Mouse (Mus musculus) G1E-ER4 (cell line): ENCODE measurements around the gene Cngb1. TPM values are rescaled to one million over a fixed set of nuclear protein-coding genes. Genes with fewer than 3 reads are reported as not detected.

Experiments
- GATA1 ChIP-seq: IDR thresholded peaks from one replicate; pipeline ENCODE4 v1.8.0; 2012; ENCODE audit warnings: low read length, inconsistent platforms
- polyA plus RNA-seq: library from polyadenylated mRNA; stranded (reverse); fragments of >175 nt; gene quantifications from 2 replicates; pipeline ENCODE4 v1.2.3, GENCODE M21; 2012

The Cngb1 gene
- polyA plus RNA-seq, 1 experiment = not detected

- TF ChIP-seq GATA1 = no peak
Measured at GRCm38 (mm10) chr8:95242099-95242825, 64.1 kb downstream of the Cngb1 start.

- no peak for TF ChIP-seq GATA1
Measured at GRCm38 (mm10) chr8:95235683-95236082, 70.7 kb downstream of the Cngb1 start.

GRCm38 (mm10) chr8:95227151-95227468 is 79.3 kb downstream of the Cngb1 start:
- no peak for TF ChIP-seq GATA1

- TF ChIP-seq GATA1 = no peak
Measured at GRCm38 (mm10) chr8:95226251-95227150, 79.9 kb downstream of the Cngb1 start.

GRCm38 (mm10) chr8:95223969-95224368 is 82.4 kb downstream of the Cngb1 start:
- no peak for TF ChIP-seq GATA1

GRCm38 (mm10) chr8:95221045-95221444 is 85.3 kb downstream of the Cngb1 start:
- TF ChIP-seq GATA1 = no peak

- TF ChIP-seq GATA1 = no peak
Measured at GRCm38 (mm10) chr8:95220571-95220998, 85.8 kb downstream of the Cngb1 start.

- TF ChIP-seq GATA1 = no peak
Measured at GRCm38 (mm10) chr8:95219623-95220022, 86.8 kb downstream of the Cngb1 start.

GRCm38 (mm10) chr8:95215709-95216360 is 90.5 kb downstream of the Cngb1 start:
- no peak for TF ChIP-seq GATA1

- TF ChIP-seq GATA1 = no peak
Measured at GRCm38 (mm10) chr8:95209924-95210323, 96.5 kb downstream of the Cngb1 start.

GRCm38 (mm10) chr8:95205946-95206345 is 100.4 kb downstream of the Cngb1 start:
- no peak for TF ChIP-seq GATA1

GRCm38 (mm10) chr8:95204039-95204380 is 102.4 kb downstream of the Cngb1 start:
- TF ChIP-seq GATA1 = no peak

- no peak for TF ChIP-seq GATA1
Measured at GRCm38 (mm10) chr8:95203326-95204038, 102.9 kb downstream of the Cngb1 start.

- no peak for TF ChIP-seq GATA1
Measured at GRCm38 (mm10) chr8:95202649-95203275, 103.6 kb downstream of the Cngb1 start, which contains the start of gene Kifc3. Gene Kifc3 (minus strand): TSS chr8:95202812.

- no peak for TF ChIP-seq GATA1
Measured at GRCm38 (mm10) chr8:95202056-95202570, 104.3 kb downstream of the Cngb1 start.
